Comparison of ENCODE assay signal across 8 mouse cellular contexts in genomic region chr10:24312191-24312611, GRCm38 (mm10).
DNase-seq lines count a peak whose midpoint lies in the region; ATAC-seq and TF ChIP-seq lines count a peak whose summit lies in the region.

No protein-coding gene starts in this region.

- H3K4me1 ChIP-seq in embryonic facial prominence, embryonic 14.5 days (ENCODE audit: control insufficient read depth, insufficient read depth, low read length): peaks cover 3% of the 10 kb centered on the region; the same call in 1 of the 2 replicates
- H3K4me1 ChIP-seq in heart, embryonic 12.5 days (replicated peaks): peaks cover 2% of the 10 kb centered on the region
- peaks cover 3% of the 10 kb centered on the region; the same call in 1 of the 2 replicates for H3K4me1 ChIP-seq in kidney, embryonic 16.5 days (ENCODE audit: insufficient read depth, low read length)
- no peaks in the 10 kb centered on the region for H3K4me1 ChIP-seq in liver, adult 2 months (ENCODE audit: control insufficient read depth, insufficient read depth, low read length)
- H3K4me1 ChIP-seq in stomach, postnatal 0 days (replicated peaks; ENCODE audit: control insufficient read depth, insufficient read depth): peaks cover 3% of the 10 kb centered on the region; the same call in 1 of the 2 replicates

- H3K36me3 ChIP-seq in embryonic facial prominence, embryonic 14.5 days (ENCODE audit: control insufficient read depth, insufficient read depth, low read length): no peaks in the 10 kb centered on the region
- no peaks in the 10 kb centered on the region for H3K36me3 ChIP-seq in heart, embryonic 12.5 days
- no peaks in the 10 kb centered on the region for H3K36me3 ChIP-seq in kidney, embryonic 16.5 days (ENCODE audit: insufficient read depth, low read length)
- H3K36me3 ChIP-seq in liver, adult 2 months (ENCODE audit: control insufficient read depth, insufficient read depth, low read length): no peaks in the 10 kb centered on the region
- no peaks in the 10 kb centered on the region for H3K36me3 ChIP-seq in stomach, postnatal 0 days (ENCODE audit: control insufficient read depth, insufficient read depth, low read length)

- TF ChIP-seq EP300 in stomach, postnatal 0 days (optimal IDR thresholded peaks at IDR 0.05): no peak

- TF ChIP-seq POLR2A in liver, adult 2 months (IDR thresholded peaks at IDR 0.05; ENCODE audit: extremely low read depth, insufficient read depth, low read length): no peak

- TF ChIP-seq CTCF in liver, adult 2 months (IDR thresholded peaks at IDR 0.05; ENCODE audit: low read depth, low read length): peak; percentile 75
- peak; percentile 75 for TF ChIP-seq CTCF in stomach, postnatal 0 days (IDR thresholded peaks at IDR 0.05; ENCODE audit: low read depth)

- DNase-seq in B cell, adult 2 months: peak; percentile 49 to 51
- peak; percentile 67 for DNase-seq in adrenal gland, postnatal 25 days
- peak; percentile 91 for DNase-seq in embryonic facial prominence, embryonic 14.5 days (ENCODE audit: low spot score)
- peak; percentile 79 for DNase-seq in liver, adult 2 months (ENCODE audit: extremely low read depth, low read depth, low spot score)
- peak; percentile 50 for DNase-seq in natural killer cell, adult 2 months (ENCODE audit: low spot score in 2 of 2)
- DNase-seq in stomach, postnatal 0 days (ENCODE audit: low spot score): peak; percentile 77

- no peaks in the 10 kb centered on the region for H3K27me3 ChIP-seq in embryonic facial prominence, embryonic 14.5 days (replicated peaks; ENCODE audit: control insufficient read depth, insufficient read depth, low read length)
- H3K27me3 ChIP-seq in heart, embryonic 12.5 days (replicated peaks): no peaks in the 10 kb centered on the region
- no peaks in the 10 kb centered on the region for H3K27me3 ChIP-seq in kidney, embryonic 16.5 days (ENCODE audit: insufficient read depth, low read length)
- H3K27me3 ChIP-seq in liver, adult 2 months (ENCODE audit: control insufficient read depth, insufficient read depth, low read length): no peaks in the 10 kb centered on the region
- H3K27me3 ChIP-seq in stomach, postnatal 0 days (ENCODE audit: control insufficient read depth, insufficient read depth, low read length): no peaks in the 10 kb centered on the region

- H3K4me2 ChIP-seq in embryonic facial prominence, embryonic 14.5 days (ENCODE audit: low read depth, low read length): peak overlapping the region; percentile 44
- no peak overlapping the region for H3K4me2 ChIP-seq in heart, embryonic 12.5 days
- H3K4me2 ChIP-seq in kidney, embryonic 16.5 days (replicated peaks; ENCODE audit: low read depth, low read length): peak overlapping the region; percentile 47
- H3K4me2 ChIP-seq in stomach, postnatal 0 days (replicated peaks; ENCODE audit: low read depth): peak overlapping the region; percentile 35

- no peaks in the 10 kb centered on the region for H3K79me2 ChIP-seq in liver, adult 2 months (ENCODE audit: control insufficient read depth, insufficient read depth, low read length)

- ATAC-seq in embryonic facial prominence, embryonic 14.5 days (ENCODE audit: low read depth): peak; percentile 41; the same call in 1 of the 2 replicates
- ATAC-seq in heart, embryonic 12.5 days (ENCODE audit: insufficient number of reproducible peaks, low FRiP score): no peak
- no peak for ATAC-seq in kidney, embryonic 16.5 days (ENCODE audit: low FRiP score, low TSS enrichment)
- ATAC-seq in stomach, postnatal 0 days (ENCODE audit: low FRiP score, low TSS enrichment): peak; percentile 69; the same call in 1 of the 2 replicates

- H3K27ac ChIP-seq in embryonic facial prominence, embryonic 14.5 days (replicated peaks; ENCODE audit: low read depth, low read length): no peak overlapping the region
- H3K27ac ChIP-seq in heart, embryonic 12.5 days (ENCODE audit: poor library complexity, severe bottlenecking): no peak overlapping the region
- H3K27ac ChIP-seq in kidney, embryonic 16.5 days (ENCODE audit: low read length): no peak overlapping the region
- H3K27ac ChIP-seq in liver, adult 2 months (replicated peaks; ENCODE audit: insufficient read depth, low read depth, low read length): no peak overlapping the region
- H3K27ac ChIP-seq in stomach, postnatal 0 days (replicated peaks): no peak overlapping the region

- H3K9me3 ChIP-seq in embryonic facial prominence, embryonic 14.5 days (ENCODE audit: control insufficient read depth, low read length): no peaks in the 10 kb centered on the region
- no peaks in the 10 kb centered on the region for H3K9me3 ChIP-seq in heart, embryonic 12.5 days (replicated peaks)
- no peaks in the 10 kb centered on the region for H3K9me3 ChIP-seq in kidney, embryonic 16.5 days (ENCODE audit: low read length)
- no peaks in the 10 kb centered on the region for H3K9me3 ChIP-seq in stomach, postnatal 0 days (ENCODE audit: control insufficient read depth, low read length)

- H3K4me3 ChIP-seq in embryonic facial prominence, embryonic 14.5 days (ENCODE audit: low read depth, low read length): peak overlapping the region; percentile 17; the same call in 1 of the 2 replicates
- 0 out of 2 replicates have a peak overlapping the region, but pooled peaks have one; percentile 13 for H3K4me3 ChIP-seq in heart, embryonic 12.5 days
- peak overlapping the region; percentile 29; the same call in 1 of the 2 replicates for H3K4me3 ChIP-seq in kidney, embryonic 16.5 days (ENCODE audit: low read length)
- no peak overlapping the region for H3K4me3 ChIP-seq in liver, adult 2 months (ENCODE audit: insufficient read depth, low read depth, low read length)
- H3K4me3 ChIP-seq in stomach, postnatal 0 days (ENCODE audit: low read depth, low read length): 0 out of 2 replicates have a peak overlapping the region, but pooled peaks have one; percentile 16

- H3K9ac ChIP-seq in embryonic facial prominence, embryonic 14.5 days (ENCODE audit: low read depth, low read length): no peak overlapping the region
- no peak overlapping the region for H3K9ac ChIP-seq in heart, embryonic 12.5 days
- no peak overlapping the region for H3K9ac ChIP-seq in kidney, embryonic 16.5 days (replicated peaks; ENCODE audit: low read length)
- H3K9ac ChIP-seq in liver, adult 2 months (ENCODE audit: low read depth, low read length): no peak overlapping the region
- H3K9ac ChIP-seq in stomach, postnatal 0 days (ENCODE audit: low read length): no peak overlapping the region

- 0% methylated on average over 9 of the region's 9 CpGs for WGBS in embryonic facial prominence, embryonic 14.5 days
- WGBS in heart, embryonic 12.5 days: 0% methylated on average over 9 of the region's 9 CpGs
- 1% methylated on average over 9 of the region's 9 CpGs for WGBS in kidney, embryonic 16.5 days
- WGBS in liver, adult 2 months: under 1% methylated on average over 9 of the region's 9 CpGs
- 1% methylated on average over 9 of the region's 9 CpGs for WGBS in stomach, postnatal 0 days

Comparison
In these comparisons a context has a peak if more than half of its experiments do, and no peak if none do; other contexts are left out.
1. ATAC-seq: peak in embryonic facial prominence, embryonic 14.5 days (single experiment) and stomach, postnatal 0 days (single experiment); none in heart, embryonic 12.5 days (single experiment) and kidney, embryonic 16.5 days (single experiment).
2. Peak in every context shown above with its lines, with median percentiles within 50 percentile points of each other: DNase-seq.